Mouse (Mus musculus) liver, embryonic 16.5 days (tissue): ENCODE measurements around the gene Fshb. TPM values are rescaled to one million over a fixed set of nuclear protein-coding genes. Genes with fewer than 3 reads are reported as not detected.

ENCODE experiments used
- ATAC-seq: fragments of 200-750 bp; cut with Nextera tagmentation; 2 replicates; pipeline ENCODE4 v1.8.0; 2017; ENCODE audit warnings: low read depth, mild to moderate bottlenecking, moderate number of reproducible peaks, moderate library complexity
- H3K27ac ChIP-seq: fragments of 300-500 bp; sonication (generic); 2 replicates; pipeline ENCODE4 v1.5.1; 2014; ENCODE audit warnings: mild to moderate bottlenecking, low read length
- H3K27me3 ChIP-seq: fragments of 300-500 bp; sonication (generic); 2 replicates; pipeline ENCODE4 v1.6.1; 2014; ENCODE audit warnings: low read depth, low read length, mixed read lengths; ENCODE audit not compliant: control insufficient read depth, insufficient read depth
- H3K36me3 ChIP-seq: fragments of 300-500 bp; sonication (generic); 2 replicates; pipeline ENCODE4 v1.6.1; 2014; ENCODE audit warnings: mild to moderate bottlenecking; ENCODE audit not compliant: control insufficient read depth, insufficient read depth
- H3K4me1 ChIP-seq: fragments of 300-500 bp; sonication (generic); 2 replicates; pipeline ENCODE4 v1.6.1; 2014; ENCODE audit warnings: low read depth, low read length, mixed read lengths; ENCODE audit not compliant: control insufficient read depth
- H3K4me2 ChIP-seq: fragments of 300-500 bp; sonication (generic); 2 replicates; pipeline ENCODE4 v1.6.1; 2014; ENCODE audit warnings: low read depth, low read length, mixed read lengths
- H3K4me3 ChIP-seq: fragments of 300-500 bp; sonication (generic); 2 replicates; pipeline ENCODE4 v1.5.1; 2014; ENCODE audit warnings: low read depth, mild to moderate bottlenecking, low read length
- H3K9ac ChIP-seq: fragments of 300-500 bp; sonication (generic); 2 replicates; pipeline ENCODE4 v1.6.1; 2014; ENCODE audit warnings: low read depth, low read length
- H3K9me3 ChIP-seq: fragments of 300-500 bp; sonication (generic); replicated peaks from 2 replicates; pipeline ENCODE4 v1.6.1; 2016; ENCODE audit warnings: low read length; ENCODE audit not compliant: control insufficient read depth
- WGBS: fragments of 180-500 bp; shearing (Covaris S2); extraction: QIAGEN DNeasy Blood & Tissue Kit; methylation state at CpG from one replicate; pipeline ENCODE4 v1.1.7; 2014; ENCODE audit not compliant: insufficient replicate concordance; 5-methylcytosine and 5-hydroxymethylcytosine counted together
- polyA plus RNA-seq: library from polyadenylated mRNA; unstranded; fragments of >200 nt; fragmentation: Nextera tagmentation; extraction: Ambion mirVana; gene quantifications from 2 replicates; pipeline ENCODE4 v1.2.1, GENCODE M21; 2015

Gene Fshb
- not detected in 2 replicates for polyA plus RNA-seq

- Histone ChIP-seq H3K9me3 (no peaks in the 10 kb centered on the region), H3K4me1 (no peaks in the 10 kb centered on the region), H3K27ac (no peak within 1 kb of the TSS), H3K4me3 (no peak within 1 kb of the TSS), H3K9ac (no peak within 1 kb of the TSS), H3K4me2 (no peak within 1 kb of the TSS), H3K36me3 (no peaks in the 10 kb centered on the region), H3K27me3 (no peaks in the 10 kb centered on the region)
- no peak for ATAC-seq
- WGBS = 53% methylated on average over 4 of the region's 4 CpGs
Observed at GRCm38 (mm10) chr2:107059556-107059955, at the start of gene Fshb. Gene Fshb (minus strand): TSS chr2:107059656.

- H3K9ac ChIP-seq = no peak overlapping the region
- WGBS = 32% methylated on average over 2 of the region's 2 CpGs
Observed at GRCm38 (mm10) chr2:107084256-107084655, 24.8 kb upstream of the Fshb start.

DNA sequence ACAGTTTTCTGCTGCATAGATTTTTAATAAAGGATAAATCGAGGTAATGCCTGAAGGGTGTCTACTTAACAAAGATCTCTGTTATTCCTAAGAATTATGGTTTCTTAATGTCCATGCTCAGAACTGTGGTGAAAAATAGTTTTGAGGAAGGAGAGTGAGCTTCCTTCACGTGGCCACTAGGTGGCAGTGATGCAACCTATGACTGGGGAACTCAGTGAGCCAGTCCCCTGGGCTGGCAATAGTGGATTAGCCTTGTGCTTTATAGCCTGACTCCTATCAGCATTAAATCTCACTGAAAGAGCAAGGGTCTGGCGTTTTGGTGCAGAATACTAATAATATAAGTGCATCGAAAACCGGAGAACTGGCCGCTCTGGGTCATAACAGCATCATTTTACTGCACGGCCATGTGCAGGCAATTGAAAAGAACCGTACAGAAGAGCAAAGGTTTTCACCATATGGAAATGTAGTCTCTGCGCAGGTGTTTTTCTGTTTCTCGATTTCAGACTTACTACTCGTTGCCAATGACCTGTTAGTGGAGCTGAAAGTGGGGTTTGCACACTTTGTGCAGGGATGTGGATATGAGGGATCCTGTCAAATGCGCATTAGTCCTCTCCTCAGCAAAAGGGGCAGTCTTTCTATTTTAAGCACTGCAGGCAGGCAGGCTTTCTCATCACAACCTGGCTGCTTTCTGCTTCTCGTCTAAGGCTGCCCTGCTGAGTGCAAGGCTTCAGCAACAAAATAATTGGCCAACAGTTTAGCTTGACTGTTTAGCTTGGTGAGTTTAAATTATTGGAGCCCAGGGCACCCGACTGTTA is 23.8 kb upstream of the Fshb start:
- Histone ChIP-seq H3K4me2 (no peak overlapping the region), H3K4me1 (no peaks in the 10 kb centered on the region), H3K4me3 (no peak overlapping the region), H3K27me3 (no peaks in the 10 kb centered on the region), H3K9ac (no peak overlapping the region), H3K27ac (no peak overlapping the region), H3K9me3 (no peaks in the 10 kb centered on the region; the same call in 1 of the 2 replicates), H3K36me3 (no peaks in the 10 kb centered on the region)
- 44% methylated on average over 14 of the region's 14 CpGs for WGBS
- ATAC-seq = no peak

More at GRCm38 (mm10) chr2:107084256-107084655, 24.8 kb upstream of the Fshb start:
- no peak overlapping the region for H3K27ac ChIP-seq
- no peaks in the 10 kb centered on the region for H3K27me3 ChIP-seq
- no peaks in the 10 kb centered on the region for H3K4me1 ChIP-seq
- H3K4me3 ChIP-seq = no peak overlapping the region
- H3K4me2 ChIP-seq = no peak overlapping the region
- H3K36me3 ChIP-seq = no peaks in the 10 kb centered on the region
- ATAC-seq = no peak
- H3K9me3 ChIP-seq = no peaks in the 10 kb centered on the region

- 19% methylated on average over 2 of the region's 2 CpGs for WGBS
- H3K4me3 ChIP-seq = no peak overlapping the region
- no peak overlapping the region for H3K27ac ChIP-seq
- H3K27me3 ChIP-seq = no peaks in the 10 kb centered on the region
- H3K4me2 ChIP-seq = no peak overlapping the region
- no peaks in the 10 kb centered on the region for H3K9me3 ChIP-seq
- no peak for ATAC-seq
- H3K9ac ChIP-seq = no peak overlapping the region
- H3K36me3 ChIP-seq = no peaks in the 10 kb centered on the region
- H3K4me1 ChIP-seq = no peaks in the 10 kb centered on the region
Observed at GRCm38 (mm10) chr2:107063260-107063659, 3.8 kb upstream of the Fshb start.

- Histone ChIP-seq H3K27ac (no peak overlapping the region), H3K4me1 (no peaks in the 10 kb centered on the region), H3K36me3 (no peaks in the 10 kb centered on the region), H3K4me3 (no peak overlapping the region), H3K4me2 (no peak overlapping the region), H3K9me3 (no peaks in the 10 kb centered on the region), H3K27me3 (no peaks in the 10 kb centered on the region), H3K9ac (no peak overlapping the region)
- no peak for ATAC-seq
Observed at GRCm38 (mm10) chr2:107045955-107046354, 13.5 kb downstream of the Fshb start.

GRCm38 (mm10) chr2:107040816-107041215 is 18.6 kb downstream of the Fshb start:
- Histone ChIP-seq H3K4me1 (no peaks in the 10 kb centered on the region), H3K9ac (no peak overlapping the region), H3K4me3 (no peak overlapping the region), H3K27ac (no peak overlapping the region), H3K9me3 (no peaks in the 10 kb centered on the region), H3K4me2 (no peak overlapping the region), H3K27me3 (no peaks in the 10 kb centered on the region), H3K36me3 (no peaks in the 10 kb centered on the region)
- no peak for ATAC-seq
- 67% methylated on average over 4 of the region's 4 CpGs for WGBS

GRCm38 (mm10) chr2:107035980-107036379 is 23.5 kb downstream of the Fshb start:
- H3K9ac ChIP-seq = no peak overlapping the region
- H3K27ac ChIP-seq = no peak overlapping the region
- no peaks in the 10 kb centered on the region for H3K27me3 ChIP-seq
- no peak for ATAC-seq
- 56% methylated on average over 2 of the region's 2 CpGs for WGBS
- no peaks in the 10 kb centered on the region for H3K36me3 ChIP-seq
- no peaks in the 10 kb centered on the region for H3K9me3 ChIP-seq
- no peak overlapping the region for H3K4me2 ChIP-seq
- H3K4me3 ChIP-seq = no peak overlapping the region
- no peaks in the 10 kb centered on the region for H3K4me1 ChIP-seq

DNA sequence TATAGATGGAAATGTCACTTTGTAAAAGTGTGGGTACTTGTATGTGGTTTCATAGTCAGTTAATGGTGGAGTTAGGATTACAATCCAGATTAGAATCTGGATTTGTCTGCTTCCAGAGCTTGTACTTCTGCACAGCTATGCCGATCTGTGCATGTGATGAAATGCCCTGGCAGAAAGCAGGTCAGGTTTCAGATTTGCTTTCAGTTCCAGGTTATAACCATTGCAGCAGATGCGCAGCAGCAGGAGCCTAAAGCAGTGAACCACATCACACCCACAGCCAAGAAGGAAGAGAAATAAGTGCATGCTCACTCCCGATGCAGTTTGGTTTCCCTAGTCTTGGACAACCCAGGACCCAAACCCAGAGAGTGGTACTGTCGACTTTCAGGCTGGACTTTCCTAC is 34.8 kb downstream of the Fshb start:
- Histone ChIP-seq H3K9ac (no peak overlapping the region), H3K4me2 (no peak overlapping the region), H3K27ac (no peak overlapping the region), H3K27me3 (no peaks in the 10 kb centered on the region), H3K4me1 (no peaks in the 10 kb centered on the region), H3K9me3 (no peaks in the 10 kb centered on the region), H3K4me3 (no peak overlapping the region), H3K36me3 (no peaks in the 10 kb centered on the region)
- no peak for ATAC-seq
- 60% methylated on average over 4 of the region's 4 CpGs for WGBS

DNA sequence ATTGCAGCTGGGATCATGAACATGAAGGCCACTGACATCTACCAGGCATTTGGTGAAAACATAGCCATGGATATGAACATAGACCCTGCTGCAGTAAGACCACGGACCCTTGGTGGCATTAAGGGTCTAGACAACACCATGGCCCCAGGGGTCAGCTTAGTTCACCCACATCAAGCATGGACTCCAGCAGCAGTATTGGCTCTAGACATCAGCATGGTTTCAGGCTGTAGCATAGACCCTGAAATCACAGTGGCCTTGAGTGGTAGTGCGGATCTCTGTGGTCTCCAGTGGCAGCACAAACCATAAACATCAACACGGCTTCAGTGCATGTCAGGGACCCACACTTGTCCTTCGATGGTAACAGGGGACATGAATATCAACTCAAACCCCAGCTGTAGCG is 36.7 kb downstream of the Fshb start:
- Histone ChIP-seq H3K27me3 (no peaks in the 10 kb centered on the region), H3K9me3 (no peaks in the 10 kb centered on the region), H3K4me2 (no peak overlapping the region), H3K27ac (no peak overlapping the region), H3K36me3 (no peaks in the 10 kb centered on the region), H3K9ac (no peak overlapping the region), H3K4me1 (no peaks in the 10 kb centered on the region), H3K4me3 (no peak overlapping the region)
- no peak for ATAC-seq
- 68% methylated on average over 5 of the region's 5 CpGs for WGBS
